Mouse (Mus musculus): ENCODE measurements around the gene Uevld. TPM values are rescaled to one million over a fixed set of nuclear protein-coding genes. Genes with fewer than 3 reads are reported as not detected.
"Not testable (repeated sequence)": the region's sequence is repeated elsewhere in the genome, so short reads cannot be mapped to it uniquely, and the experiment has no call there.

The Uevld gene
- polyA plus RNA-seq, 1 experiment = 1.3 TPM

DNA sequence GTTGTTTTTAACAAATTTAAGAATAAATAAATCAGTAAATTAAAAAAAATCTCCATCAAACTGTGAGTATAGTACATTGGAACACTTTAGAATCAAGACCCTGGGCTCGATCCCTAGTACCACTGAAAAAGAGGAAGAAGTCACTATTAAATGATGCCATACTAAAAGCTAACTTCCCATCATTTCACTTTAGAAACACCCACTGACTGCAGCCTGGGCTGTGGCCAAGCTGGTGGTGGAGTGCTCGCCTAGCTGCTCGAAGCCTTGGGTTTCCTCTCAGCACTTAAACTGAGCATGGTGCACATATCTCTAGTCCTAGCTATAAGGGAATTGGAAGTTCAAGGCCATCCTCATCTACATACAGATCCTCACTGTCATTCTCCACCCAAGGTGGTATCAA lies 47.1 kb downstream of the Uevld start:
- Histone ChIP-seq H3K4me1 (ENCODE audit: control insufficient read depth, insufficient read depth, insufficient read length) (no peaks in the 10 kb centered on the region), H3K27me3 (ENCODE audit: control insufficient read depth, insufficient read depth, low read length) (no peaks in the 10 kb centered on the region), H3K36me3 (ENCODE audit: control insufficient read depth, insufficient read depth, low read length) (peaks cover 34% of the 10 kb centered on the region), H3K27ac (ENCODE audit: insufficient read depth, low read length) (no peak overlapping the region), H3K4me3 (ENCODE audit: extremely low read depth, insufficient read depth, insufficient read length) (no peak overlapping the region)
- WGBS = 78% methylated on average over 3 of the region's 3 CpGs
- no peak for DNase-seq (ENCODE audit: low read depth in 1 of 2, low spot score in 2 of 2)
- TF ChIP-seq POLR2A (IDR thresholded peaks at IDR 0.05; ENCODE audit: low read depth, low read length) = no peak

DNA sequence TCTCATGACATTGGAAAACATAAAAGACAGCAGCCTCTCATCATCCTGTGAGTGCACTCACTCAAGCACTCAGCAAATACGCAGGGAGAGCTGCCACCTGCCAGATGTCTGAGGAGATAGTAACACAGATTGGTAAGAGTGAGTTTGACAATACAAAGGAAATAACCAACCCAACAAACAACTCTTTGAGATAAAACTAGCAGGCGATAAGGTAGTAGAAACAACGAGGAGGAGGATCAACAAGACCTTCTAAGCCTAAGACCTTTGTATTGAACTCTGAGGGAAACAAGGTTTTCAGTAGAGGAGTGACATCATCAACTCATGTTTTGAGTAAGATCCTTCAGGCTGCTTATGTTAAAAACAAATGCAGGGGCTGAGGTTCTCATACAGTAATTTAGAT lies 59.0 kb downstream of the Uevld start:
- Histone ChIP-seq H3K36me3 (ENCODE audit: control insufficient read depth, insufficient read depth, low read length) (peaks cover 27% of the 10 kb centered on the region), H3K27me3 (ENCODE audit: control insufficient read depth, insufficient read depth, low read length) (no peaks in the 10 kb centered on the region), H3K4me1 (ENCODE audit: control insufficient read depth, insufficient read depth, insufficient read length) (peaks cover 2% of the 10 kb centered on the region; the same call in 1 of the 2 replicates), H3K4me3 (ENCODE audit: extremely low read depth, insufficient read depth, insufficient read length) (no peak overlapping the region), H3K27ac (ENCODE audit: insufficient read depth, low read length) (no peak overlapping the region)
- DNase-seq (ENCODE audit: low read depth in 1 of 2, low spot score in 2 of 2) = no peak
- no peak for TF ChIP-seq CTCF (IDR thresholded peaks at IDR 0.05; ENCODE audit: extremely low read depth, insufficient read depth, insufficient read length, insufficient replicate concordance)
- no peak for TF ChIP-seq POLR2A (IDR thresholded peaks at IDR 0.05; ENCODE audit: low read depth, low read length)
- 48% methylated on average over 3 of the region's 3 CpGs for WGBS

DNA sequence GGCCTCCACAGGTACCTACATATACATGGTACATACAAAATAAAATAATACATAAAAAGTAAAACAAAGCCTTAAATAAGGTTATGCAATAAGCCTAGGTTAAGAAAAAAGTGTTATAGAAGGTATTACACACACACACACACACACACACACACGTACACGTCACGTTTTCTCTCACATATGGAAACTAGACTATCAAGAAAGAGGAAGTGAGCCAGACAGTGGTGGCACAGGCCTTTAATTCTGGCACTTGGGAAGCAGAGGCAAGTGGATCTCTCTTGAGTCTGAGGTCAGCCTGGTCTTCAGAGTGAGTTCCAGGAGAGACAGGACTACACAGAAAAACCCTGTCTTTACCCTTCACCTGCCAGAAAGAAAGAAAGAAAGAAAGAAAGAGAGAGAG lies 62.8 kb downstream of the Uevld start:
- WGBS = 51% methylated on average over 3 of the region's 3 CpGs

DNA sequence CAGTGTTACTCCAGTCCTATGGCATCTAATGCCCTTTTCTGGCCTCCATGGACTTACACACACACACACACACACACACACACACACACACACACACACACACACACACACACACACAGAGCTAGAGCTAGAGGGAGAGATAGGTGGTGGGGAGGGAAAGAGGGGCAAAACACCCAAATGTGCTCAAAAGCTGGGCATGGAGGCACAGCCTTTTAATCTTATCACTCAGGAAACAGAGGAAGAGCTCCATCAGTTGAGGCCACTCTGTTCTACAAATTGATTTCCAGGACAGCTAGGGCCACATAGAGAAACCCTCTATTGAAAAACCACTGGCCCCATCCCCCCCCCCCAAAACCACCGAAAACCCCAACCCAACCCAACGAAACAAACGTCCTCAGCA lies 75.0 kb downstream of the Uevld start:
- Histone ChIP-seq H3K27ac (ENCODE audit: insufficient read depth, low read length) (no peak overlapping the region), H3K27me3 (ENCODE audit: control insufficient read depth, insufficient read depth, low read length) (no peaks in the 10 kb centered on the region), H3K4me3 (ENCODE audit: extremely low read depth, insufficient read depth, insufficient read length) (no peak overlapping the region), H3K4me1 (ENCODE audit: control insufficient read depth, insufficient read depth, insufficient read length) (no peaks in the 10 kb centered on the region), H3K36me3 (ENCODE audit: control insufficient read depth, insufficient read depth, low read length) (peaks cover 10% of the 10 kb centered on the region)
- no peak for DNase-seq (ENCODE audit: low read depth in 1 of 2, low spot score in 2 of 2)
- 38% methylated on average over 3 of the region's 3 CpGs for WGBS
- TF ChIP-seq CTCF (IDR thresholded peaks at IDR 0.05; ENCODE audit: extremely low read depth, insufficient read depth, insufficient read length, insufficient replicate concordance) (no peak), POLR2A (IDR thresholded peaks at IDR 0.05; ENCODE audit: low read depth, low read length) (no peak)

More for the DNA sequence above, 62.8 kb downstream of the Uevld start:
- TF ChIP-seq CTCF (IDR thresholded peaks at IDR 0.05; ENCODE audit: extremely low read depth, insufficient read depth, insufficient read length, insufficient replicate concordance) = no peak
- TF ChIP-seq POLR2A (IDR thresholded peaks at IDR 0.05; ENCODE audit: low read depth, low read length) = no peak
- Histone ChIP-seq H3K27me3 (ENCODE audit: control insufficient read depth, insufficient read depth, low read length) (no peaks in the 10 kb centered on the region), H3K27ac (ENCODE audit: insufficient read depth, low read length) (no peak overlapping the region), H3K4me1 (ENCODE audit: control insufficient read depth, insufficient read depth, insufficient read length) (peaks cover 2% of the 10 kb centered on the region; the same call in 1 of the 2 replicates), H3K36me3 (ENCODE audit: control insufficient read depth, insufficient read depth, low read length) (peaks cover 31% of the 10 kb centered on the region), H3K4me3 (ENCODE audit: extremely low read depth, insufficient read depth, insufficient read length) (no peak overlapping the region)
- DNase-seq (ENCODE audit: low read depth in 1 of 2, low spot score in 2 of 2) = peak; percentile 5 to 26

DNA sequence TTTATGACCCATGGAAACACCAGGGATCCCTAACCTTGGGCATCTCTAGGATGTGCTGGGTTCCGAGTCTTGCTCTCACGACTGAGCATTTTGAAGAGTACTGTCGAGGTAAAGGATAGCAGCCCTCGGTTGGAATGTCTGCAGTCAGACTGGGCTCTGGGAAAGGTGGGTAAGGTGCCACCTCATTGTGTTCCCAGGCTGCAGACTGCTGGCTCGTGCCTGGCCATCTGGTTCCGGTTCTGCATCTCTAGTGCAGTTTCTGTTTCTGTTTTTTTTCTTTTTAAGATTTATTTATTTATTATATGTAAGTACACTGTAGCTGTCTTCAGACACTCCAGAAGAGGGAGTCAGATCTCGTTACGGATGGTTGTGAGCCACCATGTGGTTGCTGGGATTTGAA lies 76.4 kb downstream of the Uevld start:
- not testable (repeated sequence) for H3K4me3 ChIP-seq (ENCODE audit: extremely low read depth, insufficient read depth, insufficient read length); DNase-seq (ENCODE audit: low read depth in 1 of 2, low spot score in 2 of 2); H3K36me3 ChIP-seq (ENCODE audit: control insufficient read depth, insufficient read depth, low read length); H3K27ac ChIP-seq (ENCODE audit: insufficient read depth, low read length); H3K4me1 ChIP-seq (ENCODE audit: control insufficient read depth, insufficient read depth, insufficient read length); H3K27me3 ChIP-seq (ENCODE audit: control insufficient read depth, insufficient read depth, low read length)
- 72% methylated on average over 8 of the region's 8 CpGs for WGBS

DNA sequence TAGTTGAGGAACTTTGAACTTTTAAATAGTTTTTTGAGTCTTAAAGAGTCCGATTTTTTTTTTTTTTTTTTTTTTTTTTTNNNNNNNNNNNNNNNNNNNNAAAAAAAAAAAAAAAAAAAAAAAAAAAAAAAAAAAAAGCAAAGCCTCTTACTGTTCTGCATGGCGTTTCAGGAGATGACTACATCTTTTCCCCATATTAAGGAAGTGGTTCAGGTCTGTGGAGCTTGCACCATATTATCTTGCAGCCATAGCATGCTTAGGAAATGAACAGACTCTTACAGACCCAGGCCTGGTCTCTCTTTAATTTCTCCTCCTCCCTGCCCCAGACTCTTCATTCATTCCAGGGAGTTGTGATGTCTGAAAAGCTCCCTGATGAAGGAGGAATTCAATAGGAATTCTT lies 77.3 kb downstream of the Uevld start:
- Histone ChIP-seq H3K4me1 (ENCODE audit: control insufficient read depth, insufficient read depth, insufficient read length) (no peaks in the 10 kb centered on the region), H3K27me3 (ENCODE audit: control insufficient read depth, insufficient read depth, low read length) (no peaks in the 10 kb centered on the region), H3K4me3 (ENCODE audit: extremely low read depth, insufficient read depth, insufficient read length) (no peak overlapping the region), H3K36me3 (ENCODE audit: control insufficient read depth, insufficient read depth, low read length) (0 out of 2 replicates have a peak, but pooled peaks cover 3% of the 10 kb centered on the region), H3K27ac (ENCODE audit: insufficient read depth, low read length) (no peak overlapping the region)
- TF ChIP-seq POLR2A (IDR thresholded peaks at IDR 0.05; ENCODE audit: low read depth, low read length) (no peak), CTCF (IDR thresholded peaks at IDR 0.05; ENCODE audit: extremely low read depth, insufficient read depth, insufficient read length, insufficient replicate concordance) (no peak)
- DNase-seq (ENCODE audit: low read depth in 1 of 2, low spot score in 2 of 2) = no peak
- WGBS = 45% methylated on average over 2 of the region's 2 CpGs

DNA sequence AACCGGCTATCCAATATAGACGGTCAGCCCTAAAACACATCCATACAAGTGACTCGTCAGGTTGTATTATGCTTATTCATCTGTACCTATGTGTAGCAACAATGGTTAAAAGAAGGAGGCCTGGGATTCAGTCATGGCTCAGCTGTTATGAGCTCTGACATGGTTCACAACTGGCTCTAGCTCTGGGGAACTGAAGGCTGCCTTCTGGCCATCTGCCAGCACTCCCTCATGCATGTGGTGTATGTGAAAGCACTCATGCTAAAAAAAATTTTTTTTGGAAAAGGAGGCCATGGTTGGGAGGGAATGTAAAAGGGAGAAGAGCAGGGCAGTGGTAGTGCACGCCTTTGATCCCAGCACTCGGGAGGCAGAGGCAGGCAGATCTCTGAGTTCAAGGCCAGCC lies 78.5 kb downstream of the Uevld start:
- Histone ChIP-seq H3K27ac (ENCODE audit: insufficient read depth, low read length) (no peak overlapping the region), H3K27me3 (ENCODE audit: control insufficient read depth, insufficient read depth, low read length) (no peaks in the 10 kb centered on the region), H3K36me3 (ENCODE audit: control insufficient read depth, insufficient read depth, low read length) (0 out of 2 replicates have a peak, but pooled peaks cover 1% of the 10 kb centered on the region), H3K4me3 (ENCODE audit: extremely low read depth, insufficient read depth, insufficient read length) (no peak overlapping the region), H3K4me1 (ENCODE audit: control insufficient read depth, insufficient read depth, insufficient read length) (no peaks in the 10 kb centered on the region)
- TF ChIP-seq POLR2A (IDR thresholded peaks at IDR 0.05; ENCODE audit: low read depth, low read length) (no peak), CTCF (IDR thresholded peaks at IDR 0.05; ENCODE audit: extremely low read depth, insufficient read depth, insufficient read length, insufficient replicate concordance) (no peak)
- no peak for DNase-seq (ENCODE audit: low read depth in 1 of 2, low spot score in 2 of 2)
- WGBS = 91% methylated on average over 5 of the region's 5 CpGs
